Mouse (Mus musculus) embryonic facial prominence, embryonic 11.5 days (tissue): ENCODE results near the gene Afg1l. TPM values are rescaled to one million over a fixed set of nuclear protein-coding genes. Genes with fewer than 3 reads are reported as not detected.

ENCODE experiments used
- ATAC-seq: fragments of 200-750 bp; cut with Nextera tagmentation; replicated peaks from 2 replicates; pipeline ENCODE4 v1.8.0; 2017; ENCODE audit warnings: low read depth; ENCODE audit not compliant: insufficient number of reproducible peaks, low FRiP score, low TSS enrichment
- DNase-seq: peaks from one replicate; pipeline ENCODE4 v3.0.0-alpha.2; 2015; ENCODE audit warnings: low spot score
- H3K27ac ChIP-seq: fragments of 300-500 bp; sonication (generic); replicated peaks from 2 replicates; pipeline ENCODE4 v1.5.1; 2014; ENCODE audit warnings: mild to moderate bottlenecking, low read depth, low read length, control low read depth
- H3K27me3 ChIP-seq: fragments of 300-500 bp; sonication (generic); 2 replicates; pipeline ENCODE4 v1.6.1; 2014; ENCODE audit warnings: mild to moderate bottlenecking, low read length, moderate library complexity, mixed read lengths; ENCODE audit not compliant: control insufficient read depth, insufficient read depth
- H3K36me3 ChIP-seq: fragments of 300-500 bp; sonication (generic); replicated peaks from 2 replicates; pipeline ENCODE4 v1.6.1; 2014; ENCODE audit warnings: low read depth, mild to moderate bottlenecking, low read length, moderate library complexity, mixed read lengths; ENCODE audit not compliant: control insufficient read depth, insufficient read depth
- H3K4me1 ChIP-seq: fragments of 300-500 bp; sonication (generic); 2 replicates; pipeline ENCODE4 v1.6.1; 2014; ENCODE audit warnings: low read length, mixed read lengths; ENCODE audit not compliant: control insufficient read depth, insufficient read depth
- H3K4me2 ChIP-seq: fragments of 300-500 bp; sonication (generic); 2 replicates; pipeline ENCODE4 v1.6.1; 2014; ENCODE audit warnings: low read depth, mild to moderate bottlenecking, control low read depth, low read length, moderate library complexity
- H3K4me3 ChIP-seq: fragments of 300-500 bp; sonication (generic); 2 replicates; pipeline ENCODE4 v1.5.1; 2014; ENCODE audit warnings: low read depth, low read length, control low read depth
- H3K9ac ChIP-seq: fragments of 300-500 bp; sonication (generic); replicated peaks from 2 replicates; pipeline ENCODE4 v1.6.1; 2014; ENCODE audit warnings: mild to moderate bottlenecking, control low read depth, low read length
- H3K9me3 ChIP-seq: fragments of 300-500 bp; sonication (generic); replicated peaks from 2 replicates; pipeline ENCODE4 v1.6.1; 2016; ENCODE audit warnings: mild to moderate bottlenecking, low read length, inconsistent platforms, mixed read lengths; ENCODE audit not compliant: control insufficient read depth
- WGBS: fragments of 180-500 bp; shearing (Covaris S2); extraction: QIAGEN DNeasy Blood & Tissue Kit; methylation state at CpG from one replicate; pipeline ENCODE4 v1.1.7; 2014; 5-methylcytosine and 5-hydroxymethylcytosine counted together
- polyA plus RNA-seq: library from polyadenylated mRNA; unstranded; fragments of >200 nt; fragmentation: Nextera tagmentation; extraction: Ambion mirVana; gene quantifications from 2 replicates; pipeline ENCODE4 v1.2.1, GENCODE M21; 2014

The Afg1l gene
- polyA plus RNA-seq, 1 experiment from 2014 or later = 6.2 TPM

DNA sequence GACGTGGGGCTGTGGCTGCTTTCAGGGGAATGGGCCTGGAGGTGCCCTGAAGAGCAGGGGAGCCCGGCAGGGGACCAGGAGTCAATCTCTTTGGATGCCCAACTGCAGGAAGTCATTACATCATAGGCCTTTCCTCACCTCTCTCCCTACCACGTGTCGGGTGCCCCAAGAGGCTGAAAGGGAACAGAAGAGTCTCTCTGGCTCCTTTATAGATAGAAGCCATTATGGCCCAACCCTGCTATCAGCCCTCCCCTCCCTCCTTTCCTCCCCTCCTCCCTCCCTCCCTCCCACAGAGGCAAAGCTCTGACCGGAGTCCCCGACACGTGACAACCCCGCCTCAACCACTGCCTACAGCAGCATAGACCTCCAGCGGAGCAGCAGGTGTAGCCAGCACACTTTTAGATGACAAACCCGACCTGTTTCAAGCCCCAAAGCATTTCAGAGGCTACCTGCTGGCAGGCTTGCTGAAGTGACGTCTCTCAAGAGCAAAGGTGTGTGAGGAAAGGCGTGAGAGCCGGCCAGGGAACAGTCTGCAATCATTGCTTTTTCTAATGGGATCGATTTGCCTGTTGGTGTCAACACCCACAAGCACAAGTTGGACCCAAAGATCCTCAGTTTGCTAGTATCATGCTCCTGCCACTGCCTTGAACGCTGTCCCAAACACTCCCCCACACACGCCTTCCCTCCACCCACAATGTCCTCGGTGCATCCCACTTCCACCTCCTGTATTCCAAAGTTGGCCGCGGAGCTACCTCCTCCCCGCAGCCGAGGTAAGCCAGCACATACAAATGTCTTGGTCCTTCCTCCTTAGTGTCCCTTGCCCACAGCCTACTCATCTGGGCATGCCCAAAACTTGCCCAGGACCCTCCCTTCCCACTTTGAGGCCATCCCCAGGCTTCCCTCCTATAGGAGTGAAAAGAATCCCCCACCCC lies 204.3 kb downstream of the Afg1l start:
- H3K36me3 ChIP-seq = no peaks in the 10 kb centered on the region
- peaks cover 3% of the 10 kb centered on the region; the same call in 1 of the 2 replicates for H3K4me1 ChIP-seq
- peak overlapping the region; percentile 83 for H3K4me3 ChIP-seq
- H3K9me3 ChIP-seq = no peaks in the 10 kb centered on the region
- DNase-seq = peak; percentile 39
- peak overlapping the region; percentile 75 for H3K9ac ChIP-seq
- H3K27ac ChIP-seq = no peak overlapping the region
- 5% methylated on average over 21 of the region's 21 CpGs for WGBS
- H3K27me3 ChIP-seq = peaks cover 3% of the 10 kb centered on the region; the same call in 1 of the 2 replicates
- H3K4me2 ChIP-seq = peak overlapping the region; percentile 97
- ATAC-seq = no peak

DNA sequence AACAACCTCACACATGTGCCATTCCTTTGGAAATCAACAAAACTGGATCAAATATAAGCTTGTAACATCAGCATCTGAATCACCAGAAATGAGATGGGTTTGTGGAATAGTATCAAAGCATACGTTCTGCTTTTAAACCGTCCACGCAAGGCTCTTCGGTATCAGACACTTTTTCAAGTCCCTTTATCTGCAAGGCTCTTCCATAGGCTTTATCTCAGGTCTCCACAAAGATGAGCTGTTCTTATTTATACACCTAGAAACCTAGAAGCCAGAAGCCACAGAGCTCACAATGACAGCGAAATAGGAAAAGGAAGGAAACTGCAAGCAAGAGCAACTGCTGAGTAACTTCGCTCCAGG lies 205.0 kb downstream of the Afg1l start:
- peaks cover 3% of the 10 kb centered on the region; the same call in 1 of the 2 replicates for H3K4me1 ChIP-seq
- no peaks in the 10 kb centered on the region for H3K36me3 ChIP-seq
- no peak overlapping the region for H3K4me3 ChIP-seq
- peaks cover 3% of the 10 kb centered on the region; the same call in 1 of the 2 replicates for H3K27me3 ChIP-seq
- H3K27ac ChIP-seq = no peak overlapping the region
- H3K9ac ChIP-seq = no peak overlapping the region
- ATAC-seq = no peak
- WGBS = 64% methylated on average over 6 of the region's 6 CpGs
- H3K9me3 ChIP-seq = no peaks in the 10 kb centered on the region
- peak overlapping the region; percentile 97 for H3K4me2 ChIP-seq
- DNase-seq = no peak

DNA sequence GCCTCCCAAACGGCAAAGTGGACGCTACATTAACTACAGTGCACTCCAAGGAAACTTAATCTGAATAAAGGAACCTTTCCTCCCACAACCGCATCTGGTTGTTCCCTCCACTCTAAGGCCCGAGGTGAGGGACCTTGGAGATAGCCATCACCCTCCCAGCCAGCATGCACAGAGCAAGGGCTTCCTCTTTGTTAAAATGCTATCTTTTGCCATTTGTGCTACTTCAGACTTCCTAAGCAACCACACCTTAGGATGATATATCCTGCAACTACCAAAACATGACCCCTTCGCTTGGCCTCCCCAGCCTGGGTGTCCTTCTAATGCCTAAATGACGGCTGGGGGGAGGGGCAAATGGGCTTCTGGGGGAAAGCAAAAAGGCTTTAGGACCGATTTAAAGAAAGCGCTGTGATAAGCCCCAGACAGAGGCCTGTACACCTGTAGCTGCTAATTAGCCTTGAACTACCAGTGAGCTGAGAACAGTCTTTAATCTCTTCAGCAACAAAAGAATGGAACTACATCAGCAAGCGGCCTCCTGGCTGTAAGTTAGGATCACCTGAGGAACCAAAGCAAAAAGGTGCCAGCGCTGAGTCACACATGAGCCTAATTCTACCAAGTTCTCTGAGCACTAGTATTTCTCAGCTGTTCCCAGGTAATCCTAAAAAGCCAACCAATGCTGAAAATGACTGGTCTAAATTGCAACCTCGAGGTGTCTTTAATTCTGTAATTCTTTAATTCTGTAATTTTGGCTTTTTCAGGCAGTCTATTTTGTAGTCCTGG lies 206.7 kb downstream of the Afg1l start:
- H3K4me1 ChIP-seq = peaks cover 3% of the 10 kb centered on the region; the same call in 1 of the 2 replicates
- no peak overlapping the region for H3K4me3 ChIP-seq
- H3K9ac ChIP-seq = no peak overlapping the region
- no peak for DNase-seq
- peaks cover 3% of the 10 kb centered on the region; the same call in 1 of the 2 replicates for H3K27me3 ChIP-seq
- 51% methylated on average over 11 of the region's 11 CpGs for WGBS
- no peak overlapping the region for H3K4me2 ChIP-seq
- H3K9me3 ChIP-seq = no peaks in the 10 kb centered on the region
- ATAC-seq = no peak
- no peaks in the 10 kb centered on the region for H3K36me3 ChIP-seq
- H3K27ac ChIP-seq = no peak overlapping the region

- Histone ChIP-seq H3K4me3 (no peak overlapping the region), H3K9me3 (no peaks in the 10 kb centered on the region), H3K4me2 (no peak overlapping the region), H3K27me3 (peaks cover 3% of the 10 kb centered on the region; the same call in 1 of the 2 replicates), H3K9ac (no peak overlapping the region), H3K4me1 (peaks cover 3% of the 10 kb centered on the region; the same call in 1 of the 2 replicates), H3K36me3 (no peaks in the 10 kb centered on the region), H3K27ac (no peak overlapping the region)
- WGBS = 56% methylated on average over 10 of the region's 10 CpGs
- no peak for DNase-seq
- no peak for ATAC-seq
Observed at GRCm38 (mm10) chr10:42270277-42271083, 207.9 kb downstream of the Afg1l start.

DNA sequence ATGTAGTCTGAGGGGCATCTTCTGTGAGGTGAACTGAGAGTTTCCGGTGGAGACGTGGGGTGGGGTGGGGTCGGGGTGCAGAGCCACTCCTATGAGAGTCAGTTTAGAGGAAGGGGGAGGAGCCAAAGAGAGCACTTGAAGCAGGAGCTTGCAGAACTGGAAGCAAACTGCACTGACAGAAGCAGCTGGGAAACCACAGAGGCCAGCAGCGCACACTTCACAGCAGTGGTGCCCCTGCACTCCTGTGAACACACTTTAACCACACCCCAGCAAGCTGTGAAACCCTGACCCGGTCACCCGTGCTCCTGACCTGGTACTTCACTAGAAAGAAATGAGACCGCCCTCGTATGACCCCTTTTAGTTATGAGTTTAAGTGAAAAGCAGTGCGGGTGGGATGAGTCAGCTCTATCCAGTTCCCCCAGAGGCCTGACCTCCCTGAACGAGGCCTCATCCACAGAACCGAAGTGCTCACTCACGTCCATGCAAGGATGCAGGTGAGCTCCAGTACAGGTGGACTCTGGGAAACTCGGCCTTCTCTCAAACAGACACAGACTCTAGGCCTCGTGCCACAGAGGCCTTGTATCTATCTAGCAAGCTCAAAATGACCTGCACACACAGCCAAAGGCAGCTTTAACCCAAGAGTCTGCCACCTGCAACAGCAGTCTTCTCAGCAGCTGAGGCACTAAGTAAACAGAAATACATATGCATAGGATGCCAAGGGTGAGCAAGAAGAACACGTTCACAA lies 208.9 kb downstream of the Afg1l start:
- 0 out of 2 replicates have a peak, but pooled peaks have one; percentile 23 for ATAC-seq
- H3K4me3 ChIP-seq = no peak overlapping the region
- no peak overlapping the region for H3K4me2 ChIP-seq
- WGBS = 66% methylated on average over 15 of the region's 15 CpGs
- no peaks in the 10 kb centered on the region for H3K36me3 ChIP-seq
- peaks cover 3% of the 10 kb centered on the region; the same call in 1 of the 2 replicates for H3K4me1 ChIP-seq
- peaks cover 3% of the 10 kb centered on the region; the same call in 1 of the 2 replicates for H3K27me3 ChIP-seq
- H3K9me3 ChIP-seq = no peaks in the 10 kb centered on the region
- no peak overlapping the region for H3K27ac ChIP-seq
- DNase-seq = no peak
- H3K9ac ChIP-seq = no peak overlapping the region

GRCm38 (mm10) chr10:42267811-42268545 lies 210.4 kb downstream of the Afg1l start:
- ATAC-seq (no peak), DNase-seq (no peak)

More at GRCm38 (mm10) chr10:42267811-42268545, 210.4 kb downstream of the Afg1l start:
- no peak overlapping the region for H3K4me2 ChIP-seq
- H3K36me3 ChIP-seq = no peaks in the 10 kb centered on the region
- no peaks in the 10 kb centered on the region for H3K27me3 ChIP-seq
- no peak overlapping the region for H3K4me3 ChIP-seq
- H3K27ac ChIP-seq = no peak overlapping the region
- WGBS = 84% methylated on average over 5 of the region's 5 CpGs
- H3K4me1 ChIP-seq = no peaks in the 10 kb centered on the region
- H3K9ac ChIP-seq = no peak overlapping the region
- H3K9me3 ChIP-seq = no peaks in the 10 kb centered on the region
